Mouse (Mus musculus): ENCODE measurements at regions not wholly inside any gene's neighbourhood (a gene's known extent, or its start where the extent isn't known, plus 50 kb on each side); places are given as distances from the start of the nearest gene placed in this dataset.

- no peak for TF ChIP-seq CTCF (IDR thresholded peaks at IDR 0.05; ENCODE audit: insufficient read depth, low read length)
- TF ChIP-seq POLR2A (IDR thresholded peaks at IDR 0.05; ENCODE audit: borderline replicate concordance, extremely low read depth, low read depth, low read length), result no peak
Measured at GRCm38 (mm10) chr10:69034390-69035120, 116.7 kb upstream of the Rhobtb1 start.
